Mouse (Mus musculus) small intestine, adult 2 months (tissue): ENCODE measurements at regions not wholly inside any gene's neighbourhood (a gene's known extent, or its start where the extent isn't known, plus 50 kb on each side); places are given as distances from the start of the nearest gene placed in this dataset.

ENCODE experiments used
- CTCF ChIP-seq: fragments of 200-500 bp; IDR thresholded peaks from 2 replicates; pipeline ENCODE4 v1.5.1; 2012; ENCODE audit warnings: low read depth, mild to moderate bottlenecking, control low read depth, inconsistent platforms, low read length, moderate library complexity, mixed read lengths; ENCODE audit not compliant: insufficient replicate concordance, insufficient read length; ENCODE audit errors: extremely low read depth
- POLR2A ChIP-seq: fragments of 200-500 bp; IDR thresholded peaks from 2 replicates; pipeline ENCODE4 v1.6.1; 2012; ENCODE audit warnings: low read depth, mild to moderate bottlenecking, control low read depth, inconsistent platforms, low read length, moderate library complexity

GRCm38 (mm10) chr2:115460028-115460881 is 121.3 kb upstream of the BC052040 start:
- TF ChIP-seq POLR2A (no peak), CTCF (no peak)
